In the genomic region with DNA sequence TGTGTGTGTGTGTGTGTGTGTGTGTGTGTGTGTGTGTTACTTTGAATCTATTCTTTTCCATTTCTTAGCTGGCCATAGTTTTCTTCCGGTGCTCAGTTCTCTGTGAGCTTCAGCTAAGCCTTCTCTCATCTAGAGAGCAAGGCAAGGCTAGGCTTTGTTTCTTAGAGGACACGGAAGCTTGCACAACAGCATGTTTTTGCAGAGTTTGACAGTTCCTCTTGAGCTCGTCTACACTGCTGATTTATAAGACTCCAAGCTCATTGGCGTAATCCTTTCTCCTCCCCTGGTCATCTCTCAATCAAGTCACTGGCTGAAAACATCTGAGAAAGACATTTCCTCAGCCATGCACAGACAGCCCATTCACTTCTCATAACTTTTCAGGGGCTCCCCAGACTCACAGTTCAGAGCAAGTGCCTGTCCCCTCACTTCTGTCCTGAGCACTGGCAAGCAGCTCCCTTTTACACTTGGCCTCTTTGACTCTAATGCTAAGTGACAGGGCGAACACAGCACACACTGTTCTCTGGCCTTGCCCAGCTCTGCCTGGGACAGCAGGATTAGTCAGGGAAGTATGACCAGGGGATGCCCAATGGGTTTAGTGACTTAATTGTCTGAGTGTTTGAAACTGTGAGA, we compare ENCODE assay signal across 11 mouse cellular contexts.
DNase-seq lines count a peak whose midpoint lies in the region; ATAC-seq and TF ChIP-seq lines count a peak whose summit lies in the region.
"Had no signal": no experiment of that assay in that cellular context is flagged by ENCODE, and none has a peak within 500 bp of the region (broad histone marks: within the 10 kb centered on the region; RNA-seq: fewer than 3 reads in every experiment).

No protein-coding gene starts in this region.

- no peaks in the 10 kb centered on the region for H3K27me3 ChIP-seq in heart, embryonic 10.5 days (ENCODE audit: insufficient read depth, poor library complexity, severe bottlenecking)
- H3K27me3 ChIP-seq in embryonic facial prominence, embryonic 14.5 days (replicated peaks; ENCODE audit: control insufficient read depth, insufficient read depth, low read length): no peaks in the 10 kb centered on the region
- H3K27me3 ChIP-seq in midbrain, embryonic 11.5 days (ENCODE audit: control insufficient read depth, insufficient read depth, low read length): 0 out of 2 replicates have a peak, but pooled peaks cover 2% of the 10 kb centered on the region
- H3K27me3 ChIP-seq: heart, embryonic 12.5 days had no signal

- H3K4me1 ChIP-seq in heart, embryonic 10.5 days: peaks cover 6% of the 10 kb centered on the region
- H3K4me1 ChIP-seq in embryonic facial prominence, embryonic 14.5 days (ENCODE audit: control insufficient read depth, insufficient read depth, low read length): peaks cover 22% of the 10 kb centered on the region; the same call in 1 of the 2 replicates
- H3K4me1 ChIP-seq in midbrain, embryonic 11.5 days (ENCODE audit: control insufficient read depth, insufficient read depth, low read length): peaks cover 15% of the 10 kb centered on the region

- H3K27ac ChIP-seq in heart, embryonic 10.5 days: no peak overlapping the region
- peak overlapping the region; percentile 35 for H3K27ac ChIP-seq in embryonic facial prominence, embryonic 14.5 days (replicated peaks; ENCODE audit: low read depth, low read length)
- H3K27ac ChIP-seq in midbrain, embryonic 11.5 days (ENCODE audit: low read depth, low read length): peak overlapping the region; percentile 45

- no peak overlapping the region for H3K9ac ChIP-seq in embryonic facial prominence, embryonic 14.5 days (ENCODE audit: low read depth, low read length)
- H3K9ac ChIP-seq in midbrain, embryonic 11.5 days (ENCODE audit: low read length): no peak overlapping the region
- H3K9ac ChIP-seq: heart, embryonic 12.5 days had no signal

- H3K9me3 ChIP-seq in heart, embryonic 10.5 days: no peaks in the 10 kb centered on the region
- H3K9me3 ChIP-seq in embryonic facial prominence, embryonic 14.5 days (ENCODE audit: control insufficient read depth, low read length): no peaks in the 10 kb centered on the region
- no peaks in the 10 kb centered on the region for H3K9me3 ChIP-seq in midbrain, embryonic 11.5 days (ENCODE audit: control insufficient read depth, low read length)
- H3K9me3 ChIP-seq: heart, embryonic 12.5 days had no signal

- H3K4me3 ChIP-seq in heart, embryonic 10.5 days: no peak overlapping the region
- no peak overlapping the region for H3K4me3 ChIP-seq in embryonic facial prominence, embryonic 14.5 days (ENCODE audit: low read depth, low read length)
- H3K4me3 ChIP-seq in midbrain, embryonic 11.5 days (ENCODE audit: low read depth, low read length): no peak overlapping the region
- H3K4me3 ChIP-seq: heart, embryonic 12.5 days; layer of hippocampus, adult 2 months had no signal

- peak; percentile 22 to 41 for DNase-seq in heart, adult 18-20 months
- DNase-seq in heart, embryonic 10.5 days (ENCODE audit: low spot score): no peak
- peak; percentile 83 for DNase-seq in brain, embryonic 14.5 days (ENCODE audit: low read depth)
- DNase-seq in embryonic facial prominence, embryonic 14.5 days (ENCODE audit: low spot score): peak; percentile 67
- peak; percentile 92 for DNase-seq in midbrain, embryonic 11.5 days (ENCODE audit: low spot score, missing footprints)
- no peak for DNase-seq in left cerebral cortex, adult 8-10 months (ENCODE audit: low spot score in 2 of 2)
- DNase-seq: lung, adult 18-20 months had no signal

- TF ChIP-seq POLR2A in brain, embryonic 14.5 days (IDR thresholded peaks at IDR 0.05; ENCODE audit: borderline replicate concordance, extremely low read depth, insufficient read depth, insufficient read length, poor library complexity, severe bottlenecking): no peak

- ATAC-seq in embryonic facial prominence, embryonic 14.5 days (ENCODE audit: low read depth): peak; percentile 68; the same call in 1 of the 2 replicates
- ATAC-seq in midbrain, embryonic 11.5 days (ENCODE audit: low FRiP score): peak; percentile 95
- no peak for ATAC-seq in megakaryocyte, adult 5-6 weeks (ENCODE audit: poor library complexity, severe bottlenecking)
- ATAC-seq in activated CD4-positive, CD25-positive, alpha-beta regulatory T cell, adult 4 months: no peak

- TF ChIP-seq CTCF in brain, embryonic 14.5 days (IDR thresholded peaks at IDR 0.05; ENCODE audit: borderline replicate concordance, extremely low read depth, insufficient read depth, insufficient read length): no peak

- H3K4me2 ChIP-seq in embryonic facial prominence, embryonic 14.5 days (ENCODE audit: low read depth, low read length): no peak overlapping the region
- no peak overlapping the region for H3K4me2 ChIP-seq in midbrain, embryonic 11.5 days
- H3K4me2 ChIP-seq: heart, embryonic 12.5 days had no signal

- WGBS in heart, embryonic 10.5 days: 68% methylated on average over 5 of the region's 5 CpGs
- WGBS in embryonic facial prominence, embryonic 14.5 days: 56% methylated on average over 5 of the region's 5 CpGs
- WGBS in midbrain, embryonic 11.5 days: 35% methylated on average over 5 of the region's 5 CpGs

- no peaks in the 10 kb centered on the region for H3K36me3 ChIP-seq in heart, embryonic 10.5 days
- H3K36me3 ChIP-seq in embryonic facial prominence, embryonic 14.5 days (ENCODE audit: control insufficient read depth, insufficient read depth, low read length): no peaks in the 10 kb centered on the region
- H3K36me3 ChIP-seq in midbrain, embryonic 11.5 days (ENCODE audit: control insufficient read depth, insufficient read depth, low read length): no peaks in the 10 kb centered on the region
- H3K36me3 ChIP-seq: heart, embryonic 12.5 days had no signal

Comparison
In these comparisons a context has a peak if more than half of its experiments do, and no peak if none do; other contexts are left out.
1. DNase-seq: peak in heart, adult 18-20 months (2 of 2), brain, embryonic 14.5 days (single experiment), embryonic facial prominence, embryonic 14.5 days (single experiment) and midbrain, embryonic 11.5 days (single experiment); none in heart, embryonic 10.5 days (single experiment) and left cerebral cortex, adult 8-10 months (0 of 2).
2. ATAC-seq: peak in embryonic facial prominence, embryonic 14.5 days (single experiment) and midbrain, embryonic 11.5 days (single experiment); none in megakaryocyte, adult 5-6 weeks (single experiment) and activated CD4-positive, CD25-positive, alpha-beta regulatory T cell, adult 4 months (single experiment).